Mouse (Mus musculus) splenic B cell, adult 2 months (primary cell): Measurements from ENCODE around the gene Cntd1.
"Not testable (repeated sequence)": the region's sequence is repeated elsewhere in the genome, so short reads cannot be mapped to it uniquely, and the experiment has no call there.

ENCODE experiments used
- DNase-seq: peaks from one replicate; pipeline ENCODE4 v3.0.0-alpha.2; 2011; ENCODE audit warnings: low read depth, low spot score
- H3K27me3 ChIP-seq: 2 replicates; pipeline ENCODE4 v1.6.1; 2012; ENCODE audit warnings: mild to moderate bottlenecking, low read length, moderate library complexity, mixed read lengths; ENCODE audit not compliant: control insufficient read depth, poor library complexity, insufficient read depth, severe bottlenecking
- H3K36me3 ChIP-seq: 2 replicates; pipeline ENCODE4 v1.6.1; 2012; ENCODE audit warnings: mild to moderate bottlenecking, low read length, moderate library complexity, mixed read lengths; ENCODE audit not compliant: control insufficient read depth, poor library complexity, insufficient read depth, severe bottlenecking

Gene Cntd1

DNA sequence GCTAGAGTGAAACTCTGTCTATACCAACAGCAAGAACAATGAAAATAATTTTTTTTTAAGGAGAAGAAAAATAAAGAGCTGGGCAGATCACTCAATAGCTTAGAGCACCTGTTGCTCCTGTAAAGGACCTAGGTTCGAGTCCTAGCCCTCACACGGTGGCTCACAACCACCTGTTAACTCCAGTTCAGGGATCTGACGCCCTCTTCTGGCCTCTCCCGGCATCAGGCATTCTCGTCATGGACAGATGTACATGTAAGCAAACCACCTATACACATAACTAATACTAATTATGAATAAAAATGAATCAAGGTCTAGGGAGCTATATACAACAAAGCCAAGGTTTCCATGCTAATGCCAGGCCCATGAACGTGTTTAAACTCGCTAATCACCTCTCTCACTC lies 22.1 kb downstream of the Cntd1 start:
- peak; percentile 25 for DNase-seq
- peaks cover 3% of the 10 kb centered on the region; the same call in 1 of the 2 replicates for H3K36me3 ChIP-seq
- no peaks in the 10 kb centered on the region for H3K27me3 ChIP-seq

DNA sequence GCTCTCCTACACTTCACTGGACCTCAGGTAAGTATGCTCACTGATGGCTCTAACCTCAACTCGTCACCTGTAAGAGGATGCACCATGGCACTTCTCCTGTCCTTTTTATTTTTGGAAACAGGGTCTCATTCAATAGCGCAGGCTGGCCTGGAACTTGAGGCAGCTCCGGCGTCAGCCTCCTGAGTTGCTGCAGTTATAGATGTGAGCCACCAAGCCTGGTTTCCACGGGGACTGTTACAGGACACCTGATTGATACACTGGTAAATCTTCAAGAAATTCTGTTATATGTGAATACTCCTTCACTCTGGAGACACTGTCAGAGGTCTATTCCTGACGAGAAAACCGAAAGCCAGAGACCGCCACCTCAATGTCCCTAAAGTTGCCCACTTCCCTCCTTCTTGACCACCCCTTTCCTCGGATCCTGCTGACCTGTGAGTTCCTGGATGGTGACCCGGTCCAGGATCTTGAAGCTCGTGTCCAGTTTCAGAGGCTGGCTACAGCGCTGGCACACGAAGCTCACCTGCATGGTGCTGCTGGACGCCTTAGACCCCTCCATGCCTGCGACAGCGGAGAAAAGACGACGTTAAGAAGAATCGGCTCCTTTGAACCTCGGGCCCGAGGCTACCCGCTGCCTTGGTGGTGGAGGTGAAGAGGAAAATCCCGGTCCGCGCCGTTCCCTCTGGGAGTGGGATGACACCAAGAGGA lies 22.6 kb downstream of the Cntd1 start:
- Histone ChIP-seq H3K27me3 (no peaks in the 10 kb centered on the region), H3K36me3 (peaks cover 3% of the 10 kb centered on the region; the same call in 1 of the 2 replicates)
- DNase-seq, result no peak

DNA sequence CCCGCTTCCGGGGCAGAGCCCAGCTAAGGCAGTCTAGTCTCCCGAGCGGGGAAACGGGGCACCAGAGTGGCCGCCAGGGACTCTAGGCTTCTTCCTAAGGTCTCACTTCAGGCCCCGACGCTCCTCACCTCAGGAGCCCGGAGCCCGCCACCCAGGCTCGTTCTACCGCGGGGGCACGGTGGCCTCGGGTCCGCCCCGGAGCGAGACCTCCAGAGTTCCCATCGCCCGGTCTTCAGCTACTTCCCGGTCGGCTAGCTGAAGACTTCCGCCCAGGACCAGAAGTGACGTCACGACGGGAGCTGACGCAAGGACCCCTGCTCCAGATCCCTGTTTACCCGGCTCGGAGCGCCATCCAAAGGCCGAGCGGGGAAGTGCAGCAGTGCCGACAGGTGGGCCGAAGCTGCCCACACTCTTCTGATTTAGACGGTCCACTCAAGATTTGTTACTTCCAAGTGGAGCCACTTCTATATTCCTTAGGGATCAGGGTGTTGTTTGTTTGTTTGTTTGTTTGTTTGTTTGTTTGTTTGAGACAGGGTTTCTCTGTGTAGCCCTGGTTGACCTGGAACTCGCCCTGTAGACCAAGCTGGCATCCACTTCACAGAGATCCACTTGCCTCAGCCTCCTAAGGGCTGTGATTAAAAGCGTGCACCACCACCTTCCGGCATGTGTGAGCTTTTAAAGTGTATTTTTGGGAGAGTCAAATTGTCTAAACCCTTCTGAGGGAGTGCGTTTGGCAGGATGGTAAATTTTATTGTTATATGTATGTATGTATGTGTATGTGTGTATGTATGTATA lies 23.4 kb downstream of the Cntd1 start, which contains the start of gene Becn1:
Gene Becn1, minus strand, starts transcription at position 283 of the 795 bp plus-strand sequence.
- H3K36me3 ChIP-seq, result peaks cover 3% of the 10 kb centered on the region; the same call in 1 of the 2 replicates
- peak; percentile 93 for DNase-seq
- no peaks in the 10 kb centered on the region for H3K27me3 ChIP-seq

DNA sequence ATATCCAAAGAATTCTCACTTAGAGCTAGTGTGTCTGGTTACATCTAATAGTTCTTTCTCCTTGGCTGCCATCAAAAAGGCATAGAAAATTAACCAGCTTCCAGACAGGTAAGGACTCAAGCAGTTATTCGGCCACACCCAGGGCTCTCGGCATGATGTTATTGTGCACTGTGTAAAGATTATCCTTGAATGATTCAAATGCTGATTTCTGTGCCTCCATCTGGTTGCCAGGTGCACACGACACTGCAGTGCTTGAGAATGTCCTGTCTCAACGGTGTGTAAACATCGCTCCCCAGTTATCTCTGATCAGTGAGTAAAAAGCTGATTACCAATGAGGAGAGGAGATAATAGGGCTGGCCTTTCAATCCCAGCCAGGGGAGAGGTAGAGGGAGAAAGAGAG lies 28.9 kb downstream of the Cntd1 start:
- no peaks in the 10 kb centered on the region for H3K36me3 ChIP-seq
- no peak for DNase-seq

DNA sequence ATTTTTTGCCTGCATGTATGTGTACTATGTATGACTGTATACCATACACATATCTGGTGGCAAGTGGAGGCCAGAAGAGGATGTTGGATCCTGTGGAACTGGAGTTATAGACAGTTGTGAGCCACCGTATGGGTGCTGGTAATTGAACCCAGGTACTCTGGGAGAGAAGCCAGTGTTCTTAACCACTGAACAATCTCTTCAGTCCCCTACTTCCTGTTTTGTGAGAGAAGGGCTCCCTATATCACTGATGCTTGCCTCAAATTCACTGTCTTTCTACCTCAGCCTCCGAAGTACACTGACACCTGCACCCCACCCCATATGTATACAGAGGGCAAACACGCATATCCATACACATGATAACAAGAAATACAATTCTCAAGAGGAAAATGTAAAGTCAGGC lies 32.3 kb downstream of the Cntd1 start:
- H3K27me3 ChIP-seq, result no peaks in the 10 kb centered on the region
- DNase-seq, result no peak
- no peaks in the 10 kb centered on the region for H3K36me3 ChIP-seq

More for the DNA sequence above, 28.9 kb downstream of the Cntd1 start:
- H3K27me3 ChIP-seq, result no peaks in the 10 kb centered on the region

DNA sequence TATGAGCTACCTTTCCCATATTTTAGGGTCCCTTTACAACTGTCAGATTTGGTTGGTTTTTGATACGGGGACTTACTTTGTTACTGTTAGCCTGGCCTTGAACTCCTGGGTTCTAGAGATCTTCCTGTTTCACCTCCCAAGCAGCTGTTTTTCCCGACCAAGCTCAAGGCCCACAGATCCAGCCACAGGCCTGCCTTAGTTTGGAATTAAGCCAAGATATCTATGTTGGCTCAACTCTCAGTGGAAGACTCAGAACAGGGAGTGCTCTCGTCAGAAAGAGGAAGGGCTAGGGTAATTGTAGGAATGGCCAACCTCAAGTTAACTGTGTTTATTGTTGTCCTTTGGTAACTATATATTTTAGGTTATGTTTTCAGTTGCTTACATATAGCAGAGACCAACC lies 33.3 kb downstream of the Cntd1 start:
- DNase-seq, result no peak
- Histone ChIP-seq H3K27me3 (no peaks in the 10 kb centered on the region), H3K36me3 (no peaks in the 10 kb centered on the region)

DNA sequence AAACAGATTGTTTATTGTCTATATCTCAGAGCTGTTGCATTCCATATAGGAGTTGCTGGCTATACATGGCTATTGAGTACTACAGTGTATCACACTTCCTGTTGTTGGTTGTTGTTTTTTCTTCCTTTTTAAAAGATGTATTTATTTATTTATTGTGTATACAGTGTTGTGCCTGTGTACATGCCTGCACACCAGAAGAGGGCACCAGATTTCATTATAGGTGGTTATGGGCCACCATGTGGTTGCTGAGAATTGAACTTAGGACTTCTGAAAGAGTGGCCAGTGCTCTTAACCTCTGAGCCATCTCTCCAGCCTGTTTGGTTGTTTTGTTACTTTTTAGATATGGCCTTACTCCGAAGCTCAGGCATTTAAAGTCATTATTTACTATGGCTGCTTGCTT lies 35.8 kb downstream of the Cntd1 start:
- Histone ChIP-seq H3K27me3 (no peaks in the 10 kb centered on the region), H3K36me3 (peaks cover 6% of the 10 kb centered on the region)
- DNase-seq, result no peak

DNA sequence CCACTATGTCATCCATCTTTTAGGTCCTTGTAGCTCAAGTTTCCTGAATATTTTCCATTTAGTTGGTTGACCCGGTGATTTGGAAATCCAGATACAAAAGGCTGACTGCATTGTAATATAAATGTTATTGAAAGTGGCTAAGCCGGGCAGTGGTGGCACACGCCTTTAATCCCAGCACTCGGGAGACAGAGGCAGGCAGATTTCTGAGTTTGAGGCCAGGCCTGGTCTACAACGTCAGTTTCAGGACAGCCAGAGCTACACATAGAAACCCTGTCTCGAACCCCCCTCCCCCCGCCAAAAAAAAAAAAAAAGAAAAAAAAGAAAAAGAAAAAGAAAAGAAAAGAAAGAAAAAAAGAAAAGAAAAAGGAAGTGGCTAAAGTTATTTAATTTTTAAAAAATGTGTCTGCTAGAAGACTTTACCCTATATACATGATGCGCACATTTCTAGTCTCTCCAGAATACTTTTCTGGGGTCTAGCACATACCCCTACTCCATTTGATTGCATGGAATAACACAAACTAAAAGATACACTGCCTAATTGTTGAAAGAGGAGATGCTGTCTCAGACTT lies 36.4 kb downstream of the Cntd1 start:
- H3K27me3 ChIP-seq, result no peaks in the 10 kb centered on the region
- DNase-seq, result no peak
- peaks cover 6% of the 10 kb centered on the region for H3K36me3 ChIP-seq

DNA sequence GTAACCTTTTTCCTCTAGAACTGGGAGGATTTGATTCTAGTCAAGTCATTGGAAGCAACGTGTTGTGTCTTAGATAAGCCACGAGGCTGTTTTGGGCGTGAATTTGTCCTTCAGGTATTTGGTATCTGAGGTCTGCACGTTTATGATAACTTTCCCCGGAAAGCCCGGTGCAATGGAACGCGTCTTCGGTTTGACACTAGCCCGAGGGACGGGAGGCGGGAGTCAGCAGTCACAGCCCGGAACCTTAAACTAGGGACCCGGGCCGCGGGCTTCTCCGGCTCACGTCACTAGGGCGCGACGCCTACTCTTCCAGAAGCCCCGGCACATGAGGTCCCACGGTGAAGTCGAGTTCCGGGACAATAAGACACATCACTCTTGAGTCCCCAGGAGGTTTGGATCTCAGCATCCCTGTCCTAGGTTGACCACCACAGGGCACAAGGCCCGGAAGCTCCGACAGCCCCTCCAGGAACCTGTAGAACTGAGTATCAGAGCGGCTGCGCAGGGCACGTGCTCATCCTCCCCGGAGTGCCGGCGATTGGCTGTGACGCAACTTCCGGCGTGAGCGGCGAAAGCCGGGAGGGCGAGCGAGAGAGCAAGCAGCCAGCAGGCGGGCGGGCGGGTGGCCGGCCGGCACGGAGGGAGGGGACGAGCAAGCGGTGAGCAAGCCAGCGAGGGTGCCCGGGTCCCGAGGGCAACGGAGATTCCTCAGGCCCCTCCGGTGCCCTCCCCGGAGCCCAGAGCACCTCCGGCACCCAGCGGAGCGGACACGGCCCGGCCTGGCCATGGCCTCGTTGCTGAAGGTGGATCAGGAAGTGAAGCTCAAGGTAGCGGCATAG lies 37.1 kb downstream of the Cntd1 start, which contains the start of gene Psme3:
Gene Psme3, plus strand, starts transcription at position 549 of the 836 bp plus-strand sequence.
- DNase-seq, result peak; percentile 92
- Histone ChIP-seq H3K36me3 (peaks cover 12% of the 10 kb centered on the region), H3K27me3 (no peaks in the 10 kb centered on the region)

DNA sequence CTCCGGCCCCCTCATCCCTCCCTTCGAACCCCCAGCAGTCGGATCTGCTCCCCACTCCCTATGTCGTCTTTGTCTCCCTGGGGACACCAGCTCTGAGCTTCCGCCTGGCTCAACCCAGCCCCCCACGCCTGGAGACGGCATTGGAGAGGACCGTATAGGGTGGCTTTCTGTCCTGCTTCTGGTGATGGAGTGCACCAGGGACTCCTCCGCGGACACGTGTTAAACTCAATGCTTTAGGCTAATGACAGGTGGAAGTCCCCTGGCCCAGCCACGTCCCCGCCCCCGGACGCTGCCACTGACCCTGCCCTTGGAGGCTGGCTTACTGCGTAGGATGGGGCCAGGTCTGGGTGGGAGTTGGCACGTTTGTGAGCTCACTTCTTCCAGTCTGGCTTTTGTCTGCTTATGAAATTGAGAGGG lies 37.7 kb downstream of the Cntd1 start:
- DNase-seq, result peak; percentile 61
- Histone ChIP-seq H3K27me3 (no peaks in the 10 kb centered on the region), H3K36me3 (peaks cover 14% of the 10 kb centered on the region)

DNA sequence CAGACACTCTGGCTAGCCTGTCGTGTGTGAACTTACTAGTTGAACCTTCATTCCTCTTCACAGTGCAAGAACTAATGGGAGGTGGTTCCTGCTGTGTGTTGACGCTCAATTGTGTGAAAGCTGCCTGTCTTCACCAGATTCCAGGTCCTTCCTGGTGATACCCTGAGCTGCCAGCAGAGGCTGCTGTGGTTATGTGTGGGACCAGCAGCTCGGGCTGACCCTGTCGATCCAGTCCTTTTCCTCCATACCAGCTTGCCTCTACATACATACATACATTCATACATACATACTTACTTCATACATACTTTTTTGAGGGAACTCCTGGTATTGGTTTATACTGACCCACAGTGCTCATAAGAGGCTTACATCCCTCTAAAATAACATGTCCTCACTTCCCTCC lies 44.8 kb downstream of the Cntd1 start:
- DNase-seq, result peak; percentile 53
- no peaks in the 10 kb centered on the region for H3K27me3 ChIP-seq
- peaks cover 27% of the 10 kb centered on the region for H3K36me3 ChIP-seq

DNA sequence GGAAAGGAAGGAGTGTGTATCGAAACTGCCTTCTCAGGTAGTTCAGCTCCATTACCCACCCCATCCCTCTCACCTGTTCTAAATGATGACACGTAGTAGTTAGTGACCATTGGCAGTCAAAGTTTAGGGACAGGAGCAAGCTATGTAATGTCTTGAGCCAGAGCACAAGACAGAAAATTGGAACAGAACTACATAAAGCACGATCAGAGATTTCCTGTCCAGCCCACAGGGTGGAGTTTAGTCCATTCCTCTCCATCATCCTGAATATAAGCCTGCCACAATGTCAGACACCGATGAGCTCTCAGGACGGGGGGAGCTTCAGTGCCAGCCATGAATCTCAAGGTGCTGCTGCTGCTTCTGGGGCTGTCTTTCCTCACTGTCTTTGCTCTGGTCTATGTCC lies 46.0 kb downstream of the Cntd1 start, which contains the start of gene Aoc2:
Gene Aoc2, plus strand, starts transcription at position 301 of the 400 bp plus-strand sequence.
- peaks cover 20% of the 10 kb centered on the region for H3K36me3 ChIP-seq
- no peaks in the 10 kb centered on the region for H3K27me3 ChIP-seq
- DNase-seq, result no peak

DNA sequence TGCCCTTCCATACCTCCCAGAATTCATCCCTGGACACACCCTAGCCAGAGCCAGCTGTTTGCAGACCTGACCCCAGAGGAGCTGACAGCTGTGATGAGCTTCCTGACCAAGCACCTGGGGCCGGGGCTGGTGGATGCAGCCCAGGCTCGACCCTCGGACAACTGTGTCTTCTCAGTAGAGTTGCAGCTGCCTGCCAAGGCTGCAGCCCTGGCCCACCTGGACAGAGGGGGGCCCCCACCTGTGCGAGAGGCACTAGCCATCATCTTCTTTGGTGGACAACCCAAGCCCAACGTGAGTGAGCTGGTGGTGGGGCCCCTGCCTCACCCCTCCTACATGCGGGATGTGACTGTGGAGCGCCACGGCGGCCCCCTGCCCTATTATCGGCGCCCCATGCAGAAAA lies 46.4 kb downstream of the Cntd1 start:
- DNase-seq, H3K27me3 ChIP-seq: not testable (repeated sequence)
- peaks cover 20% of the 10 kb centered on the region for H3K36me3 ChIP-seq

DNA sequence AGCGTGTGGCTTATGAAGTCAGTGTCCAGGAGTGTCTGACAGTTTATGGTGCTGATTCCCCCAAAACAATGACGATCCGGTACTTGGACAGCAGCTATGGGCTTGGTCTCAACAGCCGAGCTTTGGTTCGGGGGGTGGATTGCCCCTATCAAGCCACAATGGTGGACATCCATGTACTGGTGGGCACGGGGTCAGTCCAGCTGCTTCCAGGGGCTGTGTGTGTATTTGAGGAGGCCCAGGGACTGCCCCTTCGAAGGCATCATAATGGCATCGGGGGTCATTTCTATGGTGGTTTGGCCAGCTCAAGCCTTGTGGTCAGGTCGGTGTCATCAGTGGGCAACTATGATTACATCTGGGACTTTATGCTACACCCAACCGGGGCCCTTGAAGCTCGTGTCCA lies 47.3 kb downstream of the Cntd1 start:
- peaks cover 14% of the 10 kb centered on the region for H3K36me3 ChIP-seq

More for the DNA sequence above, 47.3 kb downstream of the Cntd1 start:
- H3K27me3 ChIP-seq, result no peaks in the 10 kb centered on the region
- no peak for DNase-seq
